Mouse (Mus musculus): Measurements from ENCODE around the gene Bsph2.

Gene Bsph2

DNA sequence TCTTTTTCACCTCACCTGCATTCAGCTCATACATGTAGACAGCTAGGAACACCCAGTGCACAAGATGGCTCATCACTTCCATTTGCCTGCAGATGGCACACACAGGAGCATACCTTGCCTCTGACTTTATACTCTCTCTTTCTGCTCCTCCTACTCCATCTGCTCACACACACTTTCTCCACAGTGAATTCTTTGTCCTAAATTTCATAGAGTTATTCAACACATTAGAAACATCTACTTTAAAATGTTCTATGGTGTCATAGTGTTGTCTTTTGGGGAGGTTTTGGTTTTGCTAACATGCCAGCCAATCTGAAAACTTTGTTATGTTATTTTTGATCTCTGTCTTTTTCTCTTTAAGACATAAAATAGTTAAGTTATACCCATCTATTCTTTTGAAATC is at the start of gene Bsph2:
Gene Bsph2, minus strand, starts transcription at position 101 of the 400 bp plus-strand sequence.
- DNase-seq = no peak

DNA sequence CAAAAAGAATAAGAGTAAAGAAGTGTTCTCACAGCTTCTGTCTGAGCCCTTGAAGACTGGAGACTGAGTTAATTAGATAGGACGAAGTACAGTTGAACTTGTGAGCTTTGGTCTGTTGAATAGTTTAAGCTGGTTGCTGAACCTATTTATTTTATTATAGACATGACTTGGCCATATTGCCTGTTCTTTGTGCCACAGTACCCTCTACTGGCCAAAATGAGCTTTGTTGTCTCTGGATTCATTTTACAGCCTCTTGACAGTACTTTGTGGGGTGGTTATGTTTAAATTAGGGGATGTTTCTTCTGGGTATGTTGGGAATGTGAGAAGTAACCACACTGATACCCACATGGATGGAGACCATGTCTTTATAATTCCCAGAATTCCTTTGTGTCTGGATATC is 59.3 kb downstream of the Bsph2 start:
- DNase-seq = peak; percentile 1 to 3
